Mouse (Mus musculus) retina, embryonic 14.5 days (tissue): ENCODE measurements around the gene Csnk2b.

Source experiments
- DNase-seq: peaks from one replicate; pipeline ENCODE4 v3.0.0-alpha.2; 2015; ENCODE audit warnings: low spot score

Gene Csnk2b

DNA sequence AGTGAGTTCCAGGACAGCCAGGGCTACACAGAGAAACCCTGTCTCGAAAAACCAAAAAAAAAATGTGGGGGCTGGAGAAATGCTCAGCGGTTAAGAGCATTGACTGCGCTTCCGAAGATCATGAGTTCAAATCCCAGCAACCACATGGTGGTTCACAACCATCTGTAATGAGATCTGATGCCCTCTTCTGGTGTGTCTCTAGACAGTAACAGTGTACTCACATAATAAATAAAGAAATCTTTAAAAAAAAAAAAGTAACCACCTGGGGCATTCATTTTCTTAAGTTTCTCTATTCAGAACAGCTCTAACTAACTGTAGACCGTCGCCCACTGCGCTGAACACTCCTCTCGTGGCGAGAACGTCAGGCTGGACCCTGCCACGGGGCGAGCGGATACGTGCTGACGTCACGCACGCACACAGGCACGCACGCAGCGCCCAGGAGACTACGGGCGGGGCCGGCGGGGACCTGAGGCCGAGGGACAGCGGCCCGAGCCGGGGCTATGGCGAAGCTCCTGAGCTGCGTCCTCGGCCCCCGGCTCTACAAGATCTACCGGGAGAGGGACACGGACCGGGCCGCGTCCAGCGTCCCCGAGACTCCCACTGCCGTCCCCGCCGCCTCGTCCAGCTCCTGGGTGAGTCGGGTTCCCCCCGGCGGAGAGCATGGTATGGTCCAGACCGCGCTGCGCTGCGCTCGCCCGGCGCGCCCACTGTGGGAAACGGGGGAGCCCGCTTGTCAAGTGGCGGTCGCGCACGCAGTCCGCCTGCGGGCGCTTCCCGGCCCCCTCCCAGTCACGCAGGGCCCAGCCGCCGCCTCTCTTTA is 32.8 kb downstream of the Csnk2b start, which contains the start of gene Abhd16a:
TSS of gene Abhd16a (plus strand) at position 439 of the 820 bp plus-strand sequence.
- DNase-seq, result peak; percentile 93

DNA sequence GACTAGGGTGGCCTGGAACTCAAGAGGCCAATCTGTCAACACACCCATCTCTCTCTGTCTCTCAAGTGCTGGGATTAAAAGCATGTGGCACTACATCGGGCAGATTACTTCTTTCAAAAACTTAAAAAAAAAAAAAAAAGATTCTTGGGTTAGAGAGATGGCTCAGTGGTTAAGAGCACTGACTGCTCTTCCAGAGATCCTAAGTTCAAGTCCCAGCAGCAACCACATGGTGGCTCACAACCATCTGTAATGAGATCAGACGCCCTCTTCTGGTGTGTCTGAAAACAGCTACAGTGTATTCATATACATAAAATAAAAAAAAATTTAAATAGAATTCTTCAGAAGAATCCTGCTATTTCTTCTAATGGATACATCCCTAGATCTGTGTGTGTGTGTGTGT is 33.7 kb downstream of the Csnk2b start:
- no peak for DNase-seq

DNA sequence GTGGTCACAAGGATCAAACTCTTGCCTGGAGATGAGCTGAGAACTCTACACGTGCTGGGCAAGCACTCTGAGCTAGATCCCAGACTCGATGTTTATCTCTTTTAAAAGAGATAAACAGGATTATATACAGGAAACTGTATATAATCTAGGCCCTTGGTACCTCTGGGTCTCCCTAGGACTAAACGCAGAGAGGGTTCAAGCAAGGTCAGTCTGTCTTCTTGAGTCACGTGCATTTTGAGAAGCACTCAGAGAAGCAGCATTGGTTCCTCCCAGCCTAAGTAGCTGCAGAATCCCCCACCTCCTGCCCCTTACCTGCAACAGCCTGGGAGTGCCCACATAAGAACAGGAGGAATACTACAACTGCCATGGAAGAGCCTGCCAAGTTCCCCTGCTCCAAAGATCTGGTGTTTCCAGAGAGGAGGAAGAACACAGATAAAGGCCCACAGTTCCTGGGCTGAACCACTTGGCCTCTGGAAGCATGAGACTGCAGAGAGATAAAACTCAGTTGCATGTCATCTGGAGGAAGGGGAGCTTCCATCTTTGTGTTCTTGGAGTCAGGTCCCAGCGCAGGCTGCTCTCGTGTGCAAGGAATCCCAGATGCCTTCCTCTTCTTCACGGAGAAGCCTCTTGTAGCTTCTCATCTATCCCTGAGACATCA is 36.5 kb downstream of the Csnk2b start, which contains the start of gene Ly6g6f:
TSS of gene Ly6g6f (minus strand) at position 403 of the 658 bp plus-strand sequence.
- no peak for DNase-seq

DNA sequence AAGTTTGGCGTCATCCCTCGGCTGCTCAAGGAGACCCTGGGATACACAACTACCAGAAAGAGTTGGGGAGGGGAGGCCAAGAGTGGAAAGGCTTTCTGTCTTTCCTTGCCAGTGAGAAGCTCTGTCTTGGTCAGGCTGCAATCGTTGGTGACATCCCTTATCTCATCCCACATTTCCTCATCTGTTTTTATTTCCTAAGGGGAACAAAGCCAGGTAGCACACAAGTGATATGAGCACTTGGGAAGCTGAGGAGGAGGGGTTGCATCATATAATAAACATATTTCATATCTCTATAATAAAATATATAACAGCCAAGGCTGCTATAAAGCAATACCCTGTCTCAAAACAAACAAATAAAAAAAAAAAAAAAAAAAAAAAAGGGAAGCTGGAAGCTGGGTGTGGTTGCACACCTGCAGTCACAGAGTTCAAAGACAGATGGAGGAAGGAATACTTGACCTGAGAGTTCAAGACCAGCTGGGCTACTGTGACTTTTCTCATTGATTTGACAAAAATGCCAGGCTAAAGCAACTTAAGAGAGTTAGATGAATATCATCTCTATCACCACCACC is 37.8 kb downstream of the Csnk2b start:
- DNase-seq, result no peak

DNA sequence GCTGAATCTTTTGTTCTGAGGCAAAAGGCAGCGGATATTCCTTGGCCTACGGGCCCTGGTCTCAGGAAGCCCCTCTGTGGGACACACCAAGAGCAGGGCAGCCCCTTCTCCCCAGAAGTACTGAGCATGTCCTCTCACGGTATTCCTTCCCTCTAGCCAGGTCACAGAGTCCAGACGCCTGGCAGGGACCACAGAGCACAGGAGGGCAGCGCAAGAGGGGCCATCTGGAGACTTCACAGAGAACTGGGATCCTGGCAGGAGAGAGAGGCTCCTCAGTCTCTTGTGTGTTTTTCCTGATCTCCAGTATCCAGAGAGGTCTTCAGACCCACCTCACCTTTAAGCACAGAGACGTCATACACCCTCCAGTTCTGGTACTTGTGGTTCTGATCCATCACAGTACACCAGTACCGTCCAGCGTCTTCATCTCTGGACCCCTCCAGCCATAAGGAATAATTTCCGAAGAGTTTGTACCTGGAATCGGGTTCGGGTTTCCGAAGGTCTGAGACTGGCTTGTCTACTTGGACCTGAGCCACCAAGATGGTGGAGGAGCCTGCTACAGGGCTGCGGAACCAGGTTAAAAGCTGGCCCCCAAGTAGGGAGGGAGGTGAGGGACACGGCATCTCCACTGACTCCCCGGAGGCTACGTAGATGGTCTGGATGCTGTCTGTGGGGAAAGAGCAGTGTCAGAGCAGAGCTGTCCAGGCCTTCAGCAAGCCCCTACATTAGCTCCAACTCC is 38.8 kb downstream of the Csnk2b start:
- no peak for DNase-seq

DNA sequence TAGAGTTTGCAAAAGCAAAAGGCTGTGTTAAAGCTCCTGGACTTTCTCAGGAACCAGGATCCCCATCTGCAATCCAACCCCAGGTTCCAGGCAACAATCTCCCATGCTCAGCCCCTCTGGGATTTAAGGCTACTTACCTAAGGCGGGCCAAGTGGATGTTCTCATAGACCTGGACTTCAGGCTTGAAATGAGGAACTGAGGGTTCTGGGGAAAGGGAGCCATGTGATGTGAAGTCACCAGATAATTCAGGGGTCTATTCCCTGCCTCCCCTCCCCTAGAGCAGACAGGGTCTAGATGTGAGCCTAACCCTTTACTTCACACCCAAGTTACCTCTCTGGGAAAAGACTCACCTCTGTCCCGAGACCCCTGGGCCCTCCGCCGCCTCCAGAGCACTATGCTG is 41.1 kb downstream of the Csnk2b start:
- DNase-seq, result no peak

DNA sequence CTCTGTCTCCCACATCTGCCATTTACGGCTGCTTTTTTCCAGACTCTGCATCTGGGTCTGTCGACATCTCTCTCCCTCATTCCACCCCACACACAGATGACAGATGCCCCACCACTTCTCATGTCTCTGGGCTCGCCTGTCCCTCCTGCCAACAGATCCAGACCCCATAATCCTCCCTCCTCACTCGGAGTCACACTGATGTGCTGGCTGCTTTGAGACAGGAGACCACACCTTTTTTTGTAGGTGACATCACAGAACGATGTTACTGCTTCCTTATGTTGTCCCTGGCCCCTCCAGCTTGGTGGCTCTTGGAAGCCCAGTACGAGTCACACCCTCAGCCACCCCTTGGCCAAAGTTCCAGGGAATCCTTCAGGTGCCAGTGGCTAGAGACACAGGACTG is 41.6 kb downstream of the Csnk2b start:
- DNase-seq, result no peak

DNA sequence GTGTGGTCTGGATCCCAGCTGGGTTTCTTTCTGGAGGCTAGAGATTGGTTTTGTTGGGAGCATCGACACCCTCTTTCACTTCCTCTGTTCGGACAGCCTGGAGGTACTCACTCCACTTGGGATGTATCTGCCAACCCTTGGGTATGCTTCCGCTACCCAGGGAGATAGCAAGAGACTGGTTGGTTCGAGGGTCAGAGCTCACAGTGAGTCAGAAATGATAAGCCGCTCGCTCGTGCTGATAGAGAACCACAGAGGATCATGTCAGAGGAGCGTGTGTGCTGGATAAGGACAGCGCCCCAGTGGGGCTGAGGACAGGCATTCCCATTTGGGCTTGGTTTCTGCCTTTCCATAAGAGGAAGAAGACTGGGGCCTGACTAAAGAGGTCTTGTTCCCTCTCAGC is 42.1 kb downstream of the Csnk2b start:
- DNase-seq, result no peak

DNA sequence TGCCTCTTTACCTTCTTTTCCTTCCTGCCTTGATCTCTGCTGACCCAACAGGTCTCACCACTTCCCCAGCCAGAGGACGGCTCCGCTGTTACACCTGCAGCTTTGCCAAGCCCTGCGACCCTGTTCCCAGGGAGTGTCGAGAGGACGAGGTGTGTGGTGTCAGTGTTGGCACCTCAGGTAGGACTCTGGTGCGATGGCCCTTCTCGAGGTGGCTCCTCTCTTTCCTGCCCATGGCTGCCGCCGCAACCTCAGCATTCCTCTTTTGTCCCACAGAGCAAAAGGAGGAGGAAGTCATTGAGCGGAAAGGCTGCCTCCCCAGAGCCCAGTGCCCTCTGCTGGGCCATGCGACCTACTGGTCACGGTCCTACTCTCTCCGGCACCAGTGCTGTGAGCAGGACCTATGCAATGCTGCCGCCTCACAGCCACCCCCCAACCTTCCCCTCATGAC is 44.0 kb downstream of the Csnk2b start, which contains the start of gene Ly6g6d:
TSS of gene Ly6g6d (minus strand) at position 280 of the 448 bp plus-strand sequence.
- DNase-seq, result peak; percentile 65

DNA sequence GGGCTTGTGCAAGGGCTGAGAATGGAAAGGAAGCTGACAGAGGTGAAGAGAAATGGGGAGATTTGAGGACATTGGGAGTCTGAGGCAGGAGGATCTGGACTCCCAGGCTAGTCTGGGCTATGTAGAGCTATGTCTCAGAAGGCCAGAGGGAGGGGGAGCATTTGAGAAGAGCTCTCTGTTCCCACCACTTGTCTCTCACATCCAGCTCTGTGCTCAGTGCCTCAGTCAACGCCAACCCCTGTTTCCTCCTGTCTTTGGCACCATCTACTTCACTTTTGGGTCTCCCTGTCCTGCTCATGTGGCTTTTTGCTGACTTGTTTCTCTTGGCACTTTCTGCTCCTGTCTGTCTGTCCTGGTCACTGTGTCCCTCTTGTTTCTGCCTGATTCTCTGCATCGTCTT is 44.6 kb downstream of the Csnk2b start:
- no peak for DNase-seq

DNA sequence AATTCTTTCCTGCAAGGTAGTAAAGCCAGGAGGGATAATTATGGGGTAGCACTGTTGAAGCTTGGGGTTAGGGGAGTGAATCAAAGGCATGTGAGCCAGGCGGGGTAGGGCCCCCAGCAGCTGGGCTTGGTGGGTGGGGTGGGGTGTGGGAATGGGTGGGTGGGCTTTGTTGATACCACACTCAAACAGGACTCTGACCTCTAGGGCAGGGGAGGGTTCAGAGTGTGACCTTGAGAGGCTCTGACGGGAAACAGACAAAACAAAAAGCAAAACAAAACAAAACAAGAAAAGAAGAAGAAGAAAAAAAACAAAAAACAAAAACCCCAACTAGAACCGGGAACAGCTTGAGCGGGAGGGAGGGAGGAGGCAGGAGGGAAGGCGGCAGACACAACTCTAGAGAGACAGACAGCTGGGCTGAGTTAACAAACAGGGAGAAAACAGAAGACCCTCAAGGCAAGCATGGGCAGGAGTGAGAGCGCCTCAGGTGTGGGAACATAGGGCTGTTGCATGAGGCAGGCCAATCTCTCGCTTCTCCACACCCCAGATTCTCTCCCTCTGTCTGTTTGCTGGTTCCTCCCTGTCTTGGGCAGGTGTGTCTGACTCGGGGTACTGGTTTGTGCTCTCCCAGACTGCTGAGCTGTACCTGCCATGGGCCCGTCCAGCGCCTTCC is 45.2 kb downstream of the Csnk2b start, which contains the start of gene Ly6g6e:
TSS of gene Ly6g6e (plus strand) at position 396 of the 670 bp plus-strand sequence.
- no peak for DNase-seq

DNA sequence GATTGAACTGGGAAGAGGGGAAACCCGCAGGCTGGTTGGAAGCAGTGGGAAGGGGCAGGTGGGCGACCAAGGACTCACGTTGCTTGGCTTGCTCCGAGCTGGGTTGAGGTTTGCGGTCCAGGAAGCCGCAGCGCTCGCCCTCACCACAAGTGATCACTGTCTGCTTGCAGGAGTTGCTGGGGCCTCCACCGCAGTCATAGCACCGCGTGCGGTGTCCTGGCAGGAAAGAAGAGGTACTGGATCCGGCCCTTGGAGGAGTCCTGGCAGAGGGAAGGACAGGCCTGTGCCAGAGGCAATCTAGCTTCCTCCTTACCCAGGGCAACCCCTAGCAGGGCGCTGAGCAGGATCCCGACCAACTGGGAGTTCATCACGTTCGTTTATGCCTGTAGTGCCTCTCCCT is 47.8 kb downstream of the Csnk2b start:
- DNase-seq, result no peak

DNA sequence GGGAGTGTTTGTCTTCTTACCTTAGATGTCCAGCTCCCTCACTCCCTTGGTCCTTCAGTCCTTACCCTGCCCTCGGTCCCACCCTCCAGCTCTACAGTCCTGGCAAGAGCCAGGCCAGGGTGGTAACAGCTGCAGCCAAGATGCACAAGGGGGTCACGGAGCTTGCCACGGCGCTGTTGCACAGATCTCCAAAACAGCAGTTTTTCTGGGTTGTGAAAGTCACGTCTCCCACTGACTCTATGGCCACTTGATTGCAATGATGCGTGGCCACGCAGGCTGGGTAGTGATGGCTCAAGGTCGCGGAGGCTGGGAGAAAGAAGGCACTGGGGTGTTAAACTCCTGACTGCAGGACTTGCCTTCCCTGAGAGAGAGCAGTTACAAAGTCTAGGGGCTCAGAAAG is 50.4 kb downstream of the Csnk2b start:
- DNase-seq, result no peak

DNA sequence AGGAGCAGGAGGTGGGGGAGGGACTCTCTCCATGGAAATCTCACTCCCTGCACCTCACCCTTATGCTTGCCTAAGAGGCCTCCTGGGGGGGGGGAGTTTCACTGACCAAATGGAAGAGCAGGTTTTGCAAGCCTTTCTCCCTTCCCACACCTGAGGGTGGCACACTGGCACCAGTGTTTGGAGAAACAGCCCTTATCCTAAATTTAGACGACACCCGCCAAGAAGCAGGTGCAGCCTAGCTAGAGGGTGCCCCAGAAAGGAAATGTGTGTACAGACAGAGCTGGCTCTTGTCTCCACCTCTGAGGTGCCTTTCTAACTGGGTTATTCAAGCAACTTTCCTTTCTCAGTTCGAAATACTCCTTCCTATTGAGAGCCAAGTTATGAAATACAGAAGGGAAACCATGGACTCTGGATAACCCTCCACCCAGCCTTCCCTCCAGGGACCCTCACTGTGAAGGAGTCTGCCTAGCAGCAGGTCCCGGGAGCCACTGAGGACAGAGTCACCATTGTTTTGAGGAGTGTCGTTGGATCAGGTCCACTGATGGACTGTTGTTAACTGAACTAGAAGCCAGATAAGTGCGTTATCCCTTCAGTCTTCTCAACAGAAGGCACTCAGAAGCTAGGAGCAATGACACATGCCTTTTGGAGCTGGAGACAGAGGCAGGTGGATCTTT is 51.2 kb downstream of the Csnk2b start:
- no peak for DNase-seq

DNA sequence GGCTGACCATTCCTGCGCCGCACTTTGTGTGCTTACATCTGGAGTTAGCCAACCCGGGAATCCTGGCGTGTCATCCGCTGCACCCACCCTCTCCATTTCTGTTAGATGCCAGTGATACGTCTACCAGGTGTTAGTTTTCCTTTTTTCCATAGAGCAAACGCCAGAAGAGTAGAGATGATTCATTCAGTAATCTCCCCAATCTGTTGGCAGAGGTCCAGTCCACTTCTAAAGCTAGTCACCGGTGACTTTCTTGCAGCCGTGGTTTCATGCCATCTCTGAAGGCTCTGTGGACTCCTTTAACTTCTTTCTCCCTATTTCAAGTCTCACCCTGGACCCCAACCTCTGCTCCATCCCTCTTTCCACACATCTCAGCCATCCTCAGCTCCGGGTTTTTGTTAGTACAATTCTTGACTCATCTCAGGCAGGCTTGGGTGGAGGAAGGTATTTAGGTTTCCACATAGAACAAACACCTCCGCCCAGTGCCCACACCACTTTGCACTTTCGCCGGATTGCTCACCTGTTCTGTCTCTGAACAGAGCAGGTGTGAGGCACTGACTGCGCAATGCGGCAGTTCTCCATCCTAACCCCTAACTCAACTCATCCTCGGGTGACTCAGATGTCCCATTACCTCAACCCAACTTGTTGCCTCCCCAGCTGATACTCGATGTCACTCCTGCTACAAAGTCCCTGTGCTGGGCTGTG is 53.5 kb downstream of the Csnk2b start:
- DNase-seq, result no peak
